In the genomic region with DNA sequence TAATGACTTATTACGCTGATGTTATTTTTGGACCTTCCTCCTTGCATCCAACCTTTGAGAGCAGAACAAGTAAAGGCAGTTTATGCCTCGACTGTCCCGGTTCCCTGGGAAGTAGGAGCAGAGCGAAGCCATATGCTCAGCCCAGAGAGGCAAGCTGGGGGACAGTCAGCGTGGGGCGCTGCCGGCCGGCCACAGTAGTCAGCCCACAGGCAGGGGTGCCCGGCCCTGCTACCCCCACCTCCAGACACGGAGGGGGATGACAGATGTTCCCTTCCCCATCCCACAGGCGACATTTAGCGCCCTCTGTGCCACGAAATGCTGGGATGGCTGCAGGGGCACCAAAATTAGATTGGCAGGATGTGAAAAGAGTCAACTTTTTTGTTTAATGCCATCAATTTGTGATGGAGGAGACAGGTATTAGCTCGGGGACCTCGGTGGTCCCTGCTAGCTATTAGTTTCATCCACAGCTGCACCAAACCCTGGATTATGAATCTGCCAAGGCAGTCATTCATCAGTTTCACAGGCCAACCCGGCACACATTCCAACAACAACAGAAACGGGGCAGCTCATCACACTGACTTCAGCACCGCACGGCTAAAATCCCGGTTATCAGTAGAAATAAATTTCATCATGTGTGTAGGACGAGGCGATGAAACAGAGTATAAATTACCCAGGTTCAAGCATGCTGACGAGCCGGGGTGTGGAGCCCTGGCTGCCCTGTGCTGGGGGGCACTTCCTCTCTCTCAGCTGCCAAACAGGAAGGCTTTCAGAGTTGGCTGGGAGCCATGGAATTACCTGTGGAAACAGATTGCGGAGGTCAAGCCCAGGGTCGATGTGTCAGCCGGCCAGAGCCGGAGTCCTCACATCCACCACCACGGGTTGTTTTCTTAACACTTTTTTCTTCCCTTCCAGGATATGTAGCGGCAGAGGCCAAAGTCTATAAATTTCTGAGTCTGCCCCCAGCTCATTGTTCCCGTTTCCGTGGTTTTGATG, we compare ENCODE assay signal across 9 mouse cellular contexts.
DNase-seq lines count a peak whose midpoint lies in the region; ATAC-seq and TF ChIP-seq lines count a peak whose summit lies in the region.
"Had no signal": no experiment of that assay in that cellular context is flagged by ENCODE, and none has a peak within 500 bp of the region (broad histone marks: within the 10 kb centered on the region; RNA-seq: fewer than 3 reads in every experiment).

No protein-coding gene starts in this region.

- intact Hi-C loops in heart, postnatal 25 days (cut with DNase I) = no loop called here

- 0 out of 2 replicates have a peak overlapping the region, but pooled peaks have one; percentile 24 for H3K27ac ChIP-seq in midbrain, embryonic 10.5 days (replicated peaks)
- no peak overlapping the region for H3K27ac ChIP-seq in midbrain, postnatal 0 days (ENCODE audit: low read depth, low read length)
- H3K27ac ChIP-seq in limb, embryonic 10.5 days = peak overlapping the region; percentile 69
- peak overlapping the region; percentile 63 for H3K27ac ChIP-seq in neural tube, embryonic 15.5 days (replicated peaks)

- H3K9ac ChIP-seq in midbrain, postnatal 0 days (replicated peaks; ENCODE audit: low read length, poor library complexity, severe bottlenecking) = no peak overlapping the region
- no peak overlapping the region for H3K9ac ChIP-seq in neural tube, embryonic 15.5 days (replicated peaks)

- H3K27me3 ChIP-seq in midbrain, embryonic 10.5 days (ENCODE audit: low read depth, poor library complexity, severe bottlenecking) = peaks cover 90% of the 10 kb centered on the region
- H3K27me3 ChIP-seq in midbrain, postnatal 0 days (ENCODE audit: insufficient read depth, low read length) = peaks cover 10% of the 10 kb centered on the region
- peaks cover 26% of the 10 kb centered on the region for H3K27me3 ChIP-seq in limb, embryonic 10.5 days (ENCODE audit: low read depth, poor library complexity, severe bottlenecking)
- no peaks in the 10 kb centered on the region for H3K27me3 ChIP-seq in neural tube, embryonic 15.5 days (replicated peaks)

- H3K4me2 ChIP-seq in midbrain, postnatal 0 days (ENCODE audit: low read depth, low read length, poor library complexity, severe bottlenecking) = no peak overlapping the region
- peak overlapping the region; percentile 34 for H3K4me2 ChIP-seq in neural tube, embryonic 15.5 days

- no peaks in the 10 kb centered on the region for H3K9me3 ChIP-seq in midbrain, embryonic 10.5 days (replicated peaks)
- no peaks in the 10 kb centered on the region for H3K9me3 ChIP-seq in midbrain, postnatal 0 days (ENCODE audit: low read length)
- no peaks in the 10 kb centered on the region for H3K9me3 ChIP-seq in limb, embryonic 10.5 days (replicated peaks)
- H3K9me3 ChIP-seq in neural tube, embryonic 15.5 days (replicated peaks) = no peaks in the 10 kb centered on the region

- no peak for TF ChIP-seq CTCF in midbrain, postnatal 0 days (IDR thresholded peaks at IDR 0.05)

- H3K4me3 ChIP-seq in midbrain, embryonic 10.5 days = no peak overlapping the region
- H3K4me3 ChIP-seq in midbrain, postnatal 0 days (ENCODE audit: low read depth, low read length) = no peak overlapping the region
- peak overlapping the region; percentile 26 for H3K4me3 ChIP-seq in limb, embryonic 10.5 days
- H3K4me3 ChIP-seq in neural tube, embryonic 15.5 days (replicated peaks) = no peak overlapping the region
- H3K4me3 ChIP-seq: myocyte had no signal

- 74% methylated on average over 32 of the region's 32 CpGs for WGBS in midbrain, embryonic 10.5 days
- 65% methylated on average over 32 of the region's 32 CpGs for WGBS in midbrain, postnatal 0 days
- 36% methylated on average over 32 of the region's 32 CpGs for WGBS in limb, embryonic 10.5 days
- 24% methylated on average over 32 of the region's 32 CpGs for WGBS in neural tube, embryonic 15.5 days

- ATAC-seq in midbrain, postnatal 0 days (ENCODE audit: low FRiP score) = no peak
- peak; percentile 35; the same call in 1 of the 2 replicates for ATAC-seq in neural tube, embryonic 15.5 days (ENCODE audit: low FRiP score)

- no peaks in the 10 kb centered on the region for H3K36me3 ChIP-seq in midbrain, embryonic 10.5 days
- no peaks in the 10 kb centered on the region for H3K36me3 ChIP-seq in midbrain, postnatal 0 days (ENCODE audit: insufficient read depth, low read length)
- H3K36me3 ChIP-seq in limb, embryonic 10.5 days = no peaks in the 10 kb centered on the region
- no peaks in the 10 kb centered on the region for H3K36me3 ChIP-seq in neural tube, embryonic 15.5 days

- peak; percentile 15 for DNase-seq in midbrain, embryonic 10.5 days (ENCODE audit: low spot score)
- DNase-seq in midbrain, postnatal 0 days (ENCODE audit: low spot score) = no peak
- DNase-seq in heart, postnatal 25 days (ENCODE audit: low spot score) = peak; percentile 24
- DNase-seq in limb, embryonic 10.5 days (ENCODE audit: low spot score) = peak; percentile 78
- DNase-seq in thymus, postnatal 10 days (ENCODE audit: low spot score in 2 of 2) = no peak
- DNase-seq in gastrocnemius, adult 8-10 months (ENCODE audit: low spot score in 2 of 2) = no peak
- no peak for DNase-seq in right cerebral cortex, postnatal 36 days (ENCODE audit: low spot score in 2 of 2)

- peaks cover 49% of the 10 kb centered on the region for H3K4me1 ChIP-seq in midbrain, embryonic 10.5 days
- no peaks in the 10 kb centered on the region; the same call in 1 of the 2 replicates for H3K4me1 ChIP-seq in midbrain, postnatal 0 days (ENCODE audit: insufficient read depth, low read length)
- H3K4me1 ChIP-seq in limb, embryonic 10.5 days = peaks cover 77% of the 10 kb centered on the region
- peaks cover 48% of the 10 kb centered on the region for H3K4me1 ChIP-seq in neural tube, embryonic 15.5 days

Comparison
In these comparisons a context has a peak if more than half of its experiments do, and no peak if none do; other contexts are left out.
1. DNase-seq: peak in midbrain, embryonic 10.5 days (single experiment), heart, postnatal 25 days (single experiment) and limb, embryonic 10.5 days (single experiment); none in midbrain, postnatal 0 days (single experiment), thymus, postnatal 10 days (0 of 2), gastrocnemius, adult 8-10 months (0 of 2) and right cerebral cortex, postnatal 36 days (0 of 2).